In the genomic region with DNA sequence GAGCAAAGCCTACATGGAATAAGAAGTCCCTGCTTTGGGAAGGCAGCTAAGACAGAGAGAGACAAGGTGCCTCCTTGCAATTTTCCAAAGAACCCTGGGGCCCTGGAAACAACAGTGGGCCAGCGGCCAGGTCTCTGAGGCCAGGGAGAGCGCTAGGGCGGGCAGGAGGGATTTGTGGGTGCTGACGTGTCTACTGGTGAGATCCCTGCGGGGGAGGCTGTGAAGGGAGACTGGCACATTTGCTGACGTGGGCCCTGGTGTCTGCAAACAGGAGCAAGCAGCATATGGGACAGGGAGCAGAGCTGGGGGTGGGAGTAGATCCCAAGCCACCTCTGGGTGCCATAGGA, we compare ENCODE assay signal across 8 mouse cellular contexts. TPM values are rescaled to one million over a fixed set of nuclear protein-coding genes. Genes with fewer than 3 reads are reported as not detected.
DNase-seq lines count a peak whose midpoint lies in the region; ATAC-seq and TF ChIP-seq lines count a peak whose summit lies in the region.
"Had no signal": no experiment of that assay in that cellular context is flagged by ENCODE, and none has a peak within 500 bp of the region (broad histone marks: within the 10 kb centered on the region; RNA-seq: fewer than 3 reads in every experiment).

No protein-coding gene starts in this region.

- peaks cover 6% of the 10 kb centered on the region; the same call in 1 of the 2 replicates for H3K36me3 ChIP-seq in midbrain, embryonic 11.5 days (ENCODE audit: control insufficient read depth, insufficient read depth, low read length)
- H3K36me3 ChIP-seq in midbrain, postnatal 0 days (ENCODE audit: insufficient read depth, low read length) = peaks cover 20% of the 10 kb centered on the region
- no peaks in the 10 kb centered on the region for H3K36me3 ChIP-seq in intestine, embryonic 15.5 days
- no peaks in the 10 kb centered on the region for H3K36me3 ChIP-seq in small intestine, adult 2 months (ENCODE audit: control insufficient read depth, insufficient read depth, low read length)

- 30% methylated on average over 6 of the region's 6 CpGs for WGBS in midbrain, embryonic 11.5 days
- WGBS in midbrain, postnatal 0 days = 32% methylated on average over 6 of the region's 6 CpGs
- 46% methylated on average over 6 of the region's 6 CpGs for WGBS in intestine, embryonic 15.5 days
- WGBS in small intestine, adult 2 months = 38% methylated on average over 6 of the region's 6 CpGs

- H3K9me3 ChIP-seq in midbrain, embryonic 11.5 days (ENCODE audit: control insufficient read depth, low read length) = no peaks in the 10 kb centered on the region
- H3K9me3 ChIP-seq in midbrain, postnatal 0 days (ENCODE audit: low read length) = no peaks in the 10 kb centered on the region
- H3K9me3 ChIP-seq in intestine, embryonic 15.5 days = no peaks in the 10 kb centered on the region

- peak overlapping the region; percentile 4; the same call in 1 of the 2 replicates for H3K4me3 ChIP-seq in midbrain, embryonic 11.5 days (ENCODE audit: low read depth, low read length)
- H3K4me3 ChIP-seq in midbrain, postnatal 0 days (ENCODE audit: low read depth, low read length) = no peak overlapping the region
- H3K4me3 ChIP-seq in intestine, embryonic 15.5 days (replicated peaks) = no peak overlapping the region
- H3K4me3 ChIP-seq in small intestine, adult 2 months (ENCODE audit: low read depth, low read length) = peak overlapping the region; percentile 42; the same call in 1 of the 2 replicates

- peak overlapping the region; percentile 16 for H3K4me2 ChIP-seq in midbrain, embryonic 11.5 days
- H3K4me2 ChIP-seq in midbrain, postnatal 0 days (ENCODE audit: low read depth, low read length, poor library complexity, severe bottlenecking) = no peak overlapping the region
- H3K4me2 ChIP-seq in intestine, embryonic 15.5 days (replicated peaks) = 0 out of 2 replicates have a peak overlapping the region, but pooled peaks have one; percentile 12

- H3K27me3 ChIP-seq in midbrain, embryonic 11.5 days (ENCODE audit: control insufficient read depth, insufficient read depth, low read length) = peaks cover 2% of the 10 kb centered on the region; the same call in 1 of the 2 replicates
- no peaks in the 10 kb centered on the region for H3K27me3 ChIP-seq in midbrain, postnatal 0 days (ENCODE audit: insufficient read depth, low read length)
- 0 out of 2 replicates have a peak, but pooled peaks cover 2% of the 10 kb centered on the region for H3K27me3 ChIP-seq in intestine, embryonic 15.5 days (replicated peaks)
- no peaks in the 10 kb centered on the region for H3K27me3 ChIP-seq in small intestine, adult 2 months (ENCODE audit: control insufficient read depth, insufficient read depth, low read length)

- no peak for DNase-seq in midbrain, embryonic 11.5 days (ENCODE audit: low spot score, missing footprints)
- no peak for DNase-seq in midbrain, postnatal 0 days (ENCODE audit: low spot score)
- DNase-seq in left cerebral cortex, postnatal 10 days (ENCODE audit: extremely low spot score in 1 of 2, low spot score in 2 of 2) = no peak
- DNase-seq in cerebellum, postnatal 4 days (ENCODE audit: low spot score in 2 of 2) = no peak

- peaks cover 32% of the 10 kb centered on the region for H3K4me1 ChIP-seq in midbrain, embryonic 11.5 days (ENCODE audit: control insufficient read depth, insufficient read depth, low read length)
- no peaks in the 10 kb centered on the region for H3K4me1 ChIP-seq in midbrain, postnatal 0 days (ENCODE audit: insufficient read depth, low read length)
- H3K4me1 ChIP-seq in intestine, embryonic 15.5 days (replicated peaks) = peaks cover 14% of the 10 kb centered on the region
- no peaks in the 10 kb centered on the region for H3K4me1 ChIP-seq in small intestine, adult 2 months (ENCODE audit: control insufficient read depth, insufficient read depth, insufficient read length, low read length)

- no peak for TF ChIP-seq CTCF in midbrain, postnatal 0 days (IDR thresholded peaks at IDR 0.05)
- TF ChIP-seq CTCF in small intestine, adult 2 months (IDR thresholded peaks at IDR 0.05; ENCODE audit: extremely low read depth, insufficient read length, insufficient replicate concordance, low read depth, low read length) = no peak

- H3K9ac ChIP-seq in midbrain, embryonic 11.5 days (ENCODE audit: low read length) = peak overlapping the region; percentile 14
- no peak overlapping the region for H3K9ac ChIP-seq in midbrain, postnatal 0 days (replicated peaks; ENCODE audit: low read length, poor library complexity, severe bottlenecking)
- H3K9ac ChIP-seq in intestine, embryonic 15.5 days = no peak overlapping the region

- intact Hi-C loops in left cerebral cortex, postnatal 10 days (cut with DNase I) = no loop called here

- ATAC-seq in midbrain, embryonic 11.5 days (ENCODE audit: low FRiP score) = no peak
- no peak for ATAC-seq in midbrain, postnatal 0 days (ENCODE audit: low FRiP score)
- ATAC-seq in common myeloid progenitor, adult 5-6 weeks (replicated peaks; ENCODE audit: low read depth, poor library complexity, severe bottlenecking) = peak; percentile 79
- no peak for ATAC-seq in intestine, embryonic 15.5 days

- no peak for TF ChIP-seq POLR2A in small intestine, adult 2 months (IDR thresholded peaks at IDR 0.05; ENCODE audit: low read depth, low read length)

- H3K27ac ChIP-seq in midbrain, embryonic 11.5 days (ENCODE audit: low read depth, low read length) = no peak overlapping the region
- H3K27ac ChIP-seq in midbrain, postnatal 0 days (ENCODE audit: low read depth, low read length) = no peak overlapping the region
- no peak overlapping the region for H3K27ac ChIP-seq in intestine, embryonic 15.5 days
- H3K27ac ChIP-seq in small intestine, adult 2 months (ENCODE audit: insufficient read depth, low read depth, low read length) = no peak overlapping the region

RNA-seq across cellular contexts. Expression of gene Kcnh2, which starts 31.0 kb away (rescaled TPM):
- polyA plus RNA-seq in midbrain, embryonic 11.5 days (2014; fragmentation: Nextera tagmentation; extraction: Ambion mirVana) = 12.5 and 16.2 TPM in 2 replicates
- 46.9 and 60.2 TPM in 2 replicates for total RNA-seq in midbrain, postnatal 0 days (2014; rRNA removed)
- 10.1 and 11.1 TPM in 2 replicates for polyA plus RNA-seq in midbrain, postnatal 0 days (2015; fragmentation: Nextera tagmentation; extraction: Ambion mirVana)
- 0.41 and 0.49 TPM in 2 replicates for total RNA-seq in common myeloid progenitor, adult 5-6 weeks (2017)
- polyA plus RNA-seq in intestine, embryonic 15.5 days (2015; fragmentation: Nextera tagmentation; extraction: Ambion mirVana) = 6.7 and 7.6 TPM in 2 replicates
- 21.9 and 26.3 TPM in 2 replicates for polyA plus RNA-seq in small intestine, adult 2 months (2012; rRNA removed)
- total RNA-seq in left cerebral cortex, postnatal 10 days (2021) = 10 to 100 TPM; 17.0 to 19.3 TPM

RNA-seq across cellular contexts. Expression of gene Nos3, which starts 44.2 kb away (rescaled TPM):
- 4.9 and 5.5 TPM in 2 replicates for polyA plus RNA-seq in midbrain, embryonic 11.5 days (2014; fragmentation: Nextera tagmentation; extraction: Ambion mirVana)
- total RNA-seq in midbrain, postnatal 0 days (2014; rRNA removed) = 11.0 and 14.2 TPM in 2 replicates
- polyA plus RNA-seq in midbrain, postnatal 0 days (2015; fragmentation: Nextera tagmentation; extraction: Ambion mirVana) = 7.0 and 7.5 TPM in 2 replicates
- total RNA-seq in common myeloid progenitor, adult 5-6 weeks (2017) = 0.05 TPM in 1 of 2 replicates, not detected in the other
- 7.4 and 7.9 TPM in 2 replicates for polyA plus RNA-seq in intestine, embryonic 15.5 days (2015; fragmentation: Nextera tagmentation; extraction: Ambion mirVana)
- polyA plus RNA-seq in small intestine, adult 2 months (2012; rRNA removed) = 2.8 and 4.0 TPM in 2 replicates
- total RNA-seq in left cerebral cortex, postnatal 10 days (2021) = 10 to 100 TPM in 1 of 2 experiments, 1 to 10 TPM in 1; 8.8 to 10.1 TPM
- total RNA-seq: neutrophil, adult 5-6 weeks had no signal

Comparison
In these comparisons a context has a peak if more than half of its experiments do, and no peak if none do; other contexts are left out.
1. H3K4me3 ChIP-seq: peak in midbrain, embryonic 11.5 days (single experiment) and small intestine, adult 2 months (single experiment); none in midbrain, postnatal 0 days (single experiment) and intestine, embryonic 15.5 days (single experiment).